Mouse (Mus musculus) left cerebral cortex, postnatal 36 days (tissue): ENCODE data around the gene Dnase2a. TPM values are rescaled to one million over a fixed set of nuclear protein-coding genes. Genes with fewer than 3 reads are reported as not detected.

Experiments used
- DNase-seq, 2 experiments: peaks; one replicate each; pipeline ENCODE4 v3.0.0; 2021 to 2022; ENCODE audit warnings: low spot score in 2 of 2, mixed read lengths in 1 of 2
- intact Hi-C: fragments of 180-260 bp; cut with DNase I; formaldehyde crosslinking; loops from one replicate; pipeline ENCODE4 v1.15.1; 2025
- total RNA-seq, 2 experiments: library from RNA; stranded (reverse); gene quantifications; 2 replicates each; pipeline ENCODE4 v1.2.3; 2021

Dnase2a gene
- total RNA-seq, 2 experiments from 2014 or later, result 3.1 to 4.1 TPM

DNA sequence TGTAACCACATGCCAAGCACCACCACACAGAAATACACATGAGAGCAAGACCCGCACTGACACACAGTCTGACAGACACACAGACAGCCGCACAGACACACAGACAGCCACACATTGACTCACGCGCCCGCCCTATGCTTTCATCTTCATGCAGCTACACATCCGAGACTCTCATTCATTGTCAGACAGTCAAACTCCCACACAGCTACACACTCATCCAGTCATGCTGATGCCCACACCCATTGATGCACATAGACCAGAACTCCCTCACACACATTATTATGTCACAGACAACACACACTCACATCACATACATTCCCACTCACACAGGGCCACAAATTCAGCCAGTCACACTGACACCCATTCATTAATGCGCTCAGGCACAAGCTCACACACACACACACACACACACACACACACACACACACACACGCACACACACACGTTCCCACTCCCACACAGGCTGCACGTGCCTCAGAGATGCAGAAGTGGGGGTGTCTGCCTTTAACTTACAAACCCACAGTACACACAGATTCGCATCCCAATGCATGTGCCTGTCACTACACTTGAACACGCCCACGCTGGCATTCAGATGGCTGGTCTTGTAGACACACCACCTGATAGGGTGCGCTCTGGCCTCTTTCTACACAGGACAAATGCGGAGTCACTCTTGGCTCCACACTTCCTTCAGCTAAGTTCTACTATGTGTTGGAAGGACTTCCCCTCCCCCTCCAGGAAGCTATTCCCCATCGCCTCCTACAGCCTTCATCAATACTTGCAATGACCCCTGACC lies 25.6 kb downstream of the Dnase2a start:
- intact Hi-C loops, result no loop called here
- peak; percentile 39 to 41 for DNase-seq

- intact Hi-C loops, result no loop called here
- peak; percentile 43 to 55 for DNase-seq
Measured at GRCm38 (mm10) chr8:84934860-84935259, 26.5 kb downstream of the Dnase2a start.

- DNase-seq, result no peak
- intact Hi-C loops, result no loop called here
Measured at GRCm38 (mm10) chr8:84935489-84935888, 27.1 kb downstream of the Dnase2a start.

DNA sequence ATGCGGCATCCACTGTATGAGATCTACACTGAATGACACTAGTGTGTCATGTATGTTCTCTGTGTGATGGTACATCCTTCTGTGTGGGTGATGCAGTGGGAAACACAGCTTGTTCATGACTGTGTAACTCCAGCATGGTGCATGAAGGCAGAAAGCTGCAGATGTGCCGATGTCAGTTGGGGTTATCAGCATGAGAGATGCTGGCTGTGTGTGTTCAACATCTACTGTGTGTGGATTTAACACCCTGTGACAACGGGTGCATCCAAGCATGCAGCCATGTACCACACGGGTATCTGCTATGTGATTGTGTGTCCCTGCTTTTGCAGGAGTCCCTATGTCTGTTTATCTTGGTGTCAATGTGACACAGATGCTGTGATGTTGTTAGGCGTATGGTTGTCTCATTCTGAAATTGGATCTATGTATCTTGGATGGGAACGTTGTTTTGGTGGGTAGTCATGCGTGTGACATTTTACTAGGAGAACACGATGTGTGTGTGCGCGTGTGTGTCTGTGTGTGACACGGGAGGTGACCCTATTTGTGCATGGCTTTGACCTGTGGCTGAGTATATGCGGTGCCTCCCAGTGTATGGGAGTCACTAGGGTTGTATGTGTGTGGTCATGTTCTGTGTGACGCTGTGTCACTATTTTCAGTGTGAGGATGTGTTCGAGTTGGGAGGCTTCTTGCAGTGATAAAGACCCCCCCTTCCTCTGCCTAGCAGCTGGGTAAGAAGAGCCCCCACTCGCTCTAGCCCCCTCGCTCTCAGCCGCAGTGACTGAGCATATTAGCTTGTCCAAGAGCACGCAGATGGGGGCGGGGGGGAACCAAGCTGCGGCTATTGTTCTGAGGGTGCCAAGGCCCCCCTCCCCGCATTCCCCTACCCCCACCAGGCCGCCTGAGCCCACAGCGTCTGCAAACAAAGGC lies 27.9 kb downstream of the Dnase2a start:
- intact Hi-C loops, result no loop called here
- DNase-seq, result no peak

DNA sequence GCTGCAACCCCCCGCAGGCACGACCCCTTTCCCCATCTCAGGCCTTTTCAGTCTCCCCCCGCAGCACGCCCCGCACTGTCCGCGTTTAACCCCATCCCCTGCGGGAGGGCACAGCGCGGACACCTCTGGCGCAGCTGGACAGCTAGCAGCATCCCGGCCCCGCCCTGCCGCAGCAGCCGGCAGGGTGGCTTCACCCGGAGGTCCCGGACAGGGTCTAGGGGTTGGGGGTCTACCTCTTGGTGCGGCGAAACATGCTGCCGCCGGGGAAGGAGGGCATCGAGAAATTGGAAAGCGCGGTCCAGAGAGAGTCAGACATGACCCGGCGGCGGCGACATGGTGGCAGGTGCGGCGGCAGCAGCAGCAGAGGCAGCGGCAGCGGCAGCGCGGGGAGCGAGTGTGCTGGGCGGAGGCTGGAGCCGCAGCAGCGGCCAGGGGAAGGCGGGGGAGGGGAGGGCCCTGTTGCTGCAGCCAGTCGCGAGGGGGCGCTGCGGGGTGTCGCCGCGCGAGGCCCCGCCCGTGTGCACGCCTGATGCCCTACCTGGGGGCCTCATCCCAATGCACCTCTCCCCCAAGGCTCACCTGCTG lies 28.7 kb downstream of the Dnase2a start, which contains the start of gene Mast1:
Gene Mast1 (minus strand): TSS at position 398 of the 585 bp plus-strand sequence.
- intact Hi-C loops, result no loop called here
- DNase-seq, result peak; percentile 68 to 82

DNA sequence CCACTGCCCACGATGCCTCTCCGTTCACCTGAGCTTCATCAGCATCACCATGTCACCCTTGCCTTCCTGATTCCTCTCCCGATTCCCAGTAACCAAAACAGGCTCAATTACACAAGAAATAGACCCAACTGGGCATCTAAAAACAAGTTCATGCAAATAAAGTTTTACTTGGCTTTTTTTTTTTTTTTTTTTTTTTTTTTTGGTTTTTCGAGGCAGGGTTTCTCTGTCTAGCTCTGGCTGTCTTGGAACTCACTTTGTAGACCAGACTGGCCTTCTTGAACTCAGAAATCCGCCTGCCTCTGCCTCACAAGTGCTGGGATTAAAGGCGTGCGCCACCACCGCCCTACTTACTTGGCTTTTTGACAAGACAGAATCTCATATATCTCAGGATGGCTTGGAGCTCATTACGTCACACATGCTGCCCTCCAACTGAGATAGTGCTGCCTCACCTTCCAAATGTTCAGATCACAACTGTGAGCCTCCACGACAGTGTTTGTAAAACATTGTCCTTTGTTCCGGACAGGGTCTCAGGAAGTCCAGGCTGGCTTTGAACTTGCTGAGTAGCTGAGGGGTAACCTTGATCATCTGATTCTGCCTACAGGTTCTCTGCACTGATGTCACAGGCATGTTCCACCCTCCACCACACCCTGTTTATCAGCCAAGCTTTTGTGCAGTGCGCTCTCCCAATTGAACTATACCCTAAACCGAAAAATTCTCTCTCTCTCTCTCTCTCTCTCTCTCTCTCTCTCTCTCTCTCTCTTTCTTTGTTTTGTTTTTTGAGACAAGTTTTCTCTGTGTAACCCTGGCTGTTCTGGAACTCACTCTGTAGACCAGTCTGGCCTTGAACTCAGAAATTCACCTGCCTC lies 29.5 kb downstream of the Dnase2a start:
- intact Hi-C loops, result no loop called here
- DNase-seq, result no peak

DNA sequence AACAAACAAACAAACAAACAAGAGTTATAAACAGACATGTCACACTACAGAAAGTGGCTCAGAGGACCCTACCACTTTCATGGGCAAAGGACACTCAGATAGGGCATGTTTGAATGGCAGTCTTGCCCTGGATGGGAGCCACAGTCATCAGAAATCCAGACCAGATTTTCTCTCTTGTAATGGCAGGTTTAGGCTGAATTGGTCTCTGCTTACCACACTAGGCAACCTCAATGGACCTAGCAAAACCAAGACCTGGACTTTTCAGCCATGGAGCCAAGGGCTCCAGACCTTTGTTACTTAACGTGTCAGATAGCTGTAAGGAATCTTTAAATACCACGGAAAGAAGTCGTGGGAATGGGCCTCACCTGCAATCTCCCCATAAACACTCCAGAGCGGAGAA lies 35.3 kb downstream of the Dnase2a start:
- intact Hi-C loops, result no loop called here
- DNase-seq, result no peak

- intact Hi-C loops, result no loop called here
- DNase-seq, result peak; percentile 69 to 78
Measured at GRCm38 (mm10) chr8:84944478-84945160, 36.3 kb downstream of the Dnase2a start.

GRCm38 (mm10) chr8:84945235-84945632 lies 36.9 kb downstream of the Dnase2a start:
- intact Hi-C loops, result no loop called here
- DNase-seq, result peak; percentile 83 to 90

- intact Hi-C loops, result loop anchor here (1.0 kb wide), 1 partner anchor 19 kb away; no protein-coding TSS in a partner anchor
- DNase-seq, result peak; percentile 40 to 62
Measured at GRCm38 (mm10) chr8:84945633-84946527, 37.5 kb downstream of the Dnase2a start.

GRCm38 (mm10) chr8:84946528-84947240 lies 38.3 kb downstream of the Dnase2a start, which contains the start of gene Rtbdn:
Rtbdn (plus strand) TSS chr8:84946991.
- no peak for DNase-seq
- intact Hi-C loops, result loop anchor here (1.0 kb wide), 1 partner anchor 19 kb away; no protein-coding TSS in a partner anchor

DNA sequence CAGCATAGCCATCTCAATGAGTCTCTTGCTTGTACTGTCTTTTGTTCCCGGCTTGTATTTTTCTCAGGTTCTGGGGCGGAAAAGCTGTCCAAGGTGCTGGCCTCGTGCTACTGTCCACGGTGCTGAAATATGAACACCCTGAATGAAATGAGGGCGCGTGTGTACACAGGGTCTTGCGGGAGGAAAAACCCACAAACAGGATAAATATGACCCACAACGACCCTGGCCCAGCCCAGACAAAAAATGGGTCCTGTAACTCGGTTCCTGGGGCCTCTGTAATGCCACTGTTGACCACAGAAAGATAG lies 38.8 kb downstream of the Dnase2a start:
- intact Hi-C loops, result no loop called here
- DNase-seq, result no peak

- DNase-seq, result no peak
- intact Hi-C loops, result no loop called here
Measured at GRCm38 (mm10) chr8:84949753-84950152, 41.4 kb downstream of the Dnase2a start.

DNA sequence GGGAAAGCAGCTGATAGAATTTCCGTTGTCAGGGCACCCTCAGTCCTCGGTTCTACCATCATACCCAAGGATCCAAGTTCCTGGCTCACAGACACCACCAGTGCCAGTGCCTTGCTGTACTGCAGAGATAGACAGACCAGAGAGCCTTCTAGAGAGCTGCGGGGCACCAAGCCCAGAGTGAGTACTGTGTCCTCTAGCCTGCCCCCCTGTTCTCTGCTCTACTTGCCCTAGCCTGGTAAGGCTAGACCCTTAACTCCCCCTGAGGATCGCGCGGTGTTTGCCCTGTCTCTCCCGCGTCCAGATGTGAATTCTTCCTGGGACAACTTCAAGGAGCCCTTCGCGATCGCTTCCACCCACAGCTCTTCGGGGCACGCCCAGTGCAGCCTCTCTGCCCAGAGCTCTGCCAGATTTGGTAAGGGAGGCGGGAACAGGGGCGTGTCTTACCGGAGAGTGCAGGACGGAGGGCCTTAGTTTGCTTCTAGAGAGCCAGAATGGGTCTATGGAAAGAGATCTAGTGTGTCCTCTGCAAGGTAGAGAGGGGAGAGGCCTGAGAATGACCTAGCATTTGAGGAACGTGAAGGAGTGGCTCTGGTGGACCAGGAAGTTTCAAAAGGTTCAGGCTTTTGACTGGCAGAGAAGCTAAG lies 44.4 kb downstream of the Dnase2a start:
- intact Hi-C loops, result no loop called here
- no peak for DNase-seq

DNA sequence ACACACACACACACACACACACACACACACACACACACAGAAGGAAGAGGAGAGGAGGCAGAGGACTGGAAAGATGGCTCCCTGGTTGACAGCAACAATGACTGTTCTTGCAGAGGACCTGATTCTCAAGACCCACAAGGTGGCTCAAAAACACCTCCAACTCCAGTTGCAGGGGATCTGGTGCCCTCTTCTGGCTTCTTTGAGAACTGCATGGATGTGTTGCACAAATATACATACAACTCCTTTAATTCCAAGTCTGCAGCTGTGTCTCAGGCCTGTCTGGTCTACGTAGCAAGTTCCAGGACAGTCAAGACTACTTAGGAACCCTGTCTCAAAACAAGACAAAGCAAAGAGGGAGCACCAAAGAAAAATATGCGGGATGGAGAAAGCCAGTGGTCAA lies 48.4 kb downstream of the Dnase2a start:
- intact Hi-C loops, result no loop called here
- DNase-seq, result peak; percentile 67 to 74

DNA sequence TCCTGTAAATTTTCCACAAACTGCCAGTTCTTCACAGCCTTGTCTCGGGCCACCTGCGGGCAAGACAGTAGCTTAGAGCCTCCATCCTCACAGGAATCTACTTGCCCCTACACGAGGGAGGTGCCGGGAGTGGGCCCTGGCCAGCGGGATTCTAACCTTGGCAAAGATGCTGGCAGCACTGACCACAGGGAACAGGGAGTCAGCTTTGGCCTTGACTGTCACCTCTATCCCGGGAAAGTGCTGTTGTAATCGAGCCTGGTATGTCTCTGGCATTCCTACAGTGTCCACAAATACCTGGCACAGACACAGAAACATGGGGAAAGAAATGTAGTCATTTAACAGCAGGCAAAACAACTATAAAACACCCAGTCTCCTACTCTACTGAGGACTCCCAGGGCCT lies 51.5 kb downstream of the Dnase2a start:
- no peak for DNase-seq
- intact Hi-C loops, result no loop called here

DNA sequence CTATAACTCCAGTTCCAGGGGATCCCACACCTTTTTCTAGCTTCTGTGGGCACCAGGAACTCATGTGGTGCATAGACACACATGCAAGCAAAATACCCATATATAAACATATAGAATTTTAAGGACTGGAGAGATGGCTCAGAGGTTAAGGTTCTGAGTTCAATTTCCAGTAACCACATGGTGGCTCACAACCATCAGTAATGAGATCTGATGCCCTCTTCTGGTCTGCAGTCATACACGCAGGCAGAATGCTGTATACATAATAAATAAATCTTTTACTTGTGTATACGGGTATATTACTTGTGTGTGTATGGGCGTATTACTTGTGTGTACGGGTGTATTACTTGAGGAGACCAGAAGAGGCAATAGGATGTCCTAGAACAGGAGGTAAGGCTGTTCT lies 55.6 kb downstream of the Dnase2a start:
- no peak for DNase-seq
- intact Hi-C loops, result no loop called here
